In genomic region chr15:5241304-5242201, GRCm38 (mm10) we compare ENCODE assay signal across 8 mouse cellular contexts. TPM values are rescaled to one million over a fixed set of nuclear protein-coding genes. Genes with fewer than 3 reads are reported as not detected.
DNase-seq lines count a peak whose midpoint lies in the region; ATAC-seq lines count a peak whose summit lies in the region.

No protein-coding gene starts in this region.

- H3K27ac ChIP-seq in heart, embryonic 13.5 days (replicated peaks) = 0 out of 2 replicates have a peak overlapping the region, but pooled peaks have one; percentile 5
- H3K27ac ChIP-seq in midbrain, embryonic 11.5 days (ENCODE audit: low read depth, low read length) = no peak overlapping the region

- no peak for ATAC-seq in heart, embryonic 13.5 days (ENCODE audit: extremely low read depth, insufficient number of reproducible peaks, low FRiP score, low TSS enrichment)
- ATAC-seq in midbrain, embryonic 11.5 days (ENCODE audit: low FRiP score) = no peak; the same call in 1 of the 2 replicates

- H3K4me1 ChIP-seq in heart, embryonic 13.5 days = peaks cover 46% of the 10 kb centered on the region
- H3K4me1 ChIP-seq in midbrain, embryonic 11.5 days (ENCODE audit: control insufficient read depth, insufficient read depth, low read length) = peaks cover 19% of the 10 kb centered on the region

- H3K4me3 ChIP-seq in heart, embryonic 13.5 days = peak overlapping the region; percentile 75
- peak overlapping the region; percentile 48 for H3K4me3 ChIP-seq in midbrain, embryonic 11.5 days (ENCODE audit: low read depth, low read length)

- peaks cover 50% of the 10 kb centered on the region for H3K27me3 ChIP-seq in heart, embryonic 13.5 days (replicated peaks)
- peaks cover 43% of the 10 kb centered on the region for H3K27me3 ChIP-seq in midbrain, embryonic 11.5 days (ENCODE audit: control insufficient read depth, insufficient read depth, low read length)

- H3K4me2 ChIP-seq in heart, embryonic 13.5 days = peak overlapping the region; percentile 100
- H3K4me2 ChIP-seq in midbrain, embryonic 11.5 days = peak overlapping the region; percentile 92

- peak overlapping the region; percentile 75 for H3K9ac ChIP-seq in heart, embryonic 13.5 days
- H3K9ac ChIP-seq in midbrain, embryonic 11.5 days (ENCODE audit: low read length) = no peak overlapping the region

- 23% methylated on average over 12 of the region's 12 CpGs for WGBS in heart, embryonic 13.5 days
- 20% methylated on average over 12 of the region's 12 CpGs for WGBS in midbrain, embryonic 11.5 days

- H3K9me3 ChIP-seq in heart, embryonic 13.5 days = no peaks in the 10 kb centered on the region
- no peaks in the 10 kb centered on the region for H3K9me3 ChIP-seq in midbrain, embryonic 11.5 days (ENCODE audit: control insufficient read depth, low read length)

- DNase-seq in urinary bladder, postnatal 14 days (ENCODE audit: low spot score) = peak; percentile 53
- no peak for DNase-seq in urinary bladder, adult 2 months (ENCODE audit: low spot score)
- DNase-seq in embryo, embryonic 9.5 days (ENCODE audit: extremely low spot score) = peak; percentile 65
- peak; percentile 60 to 72 for DNase-seq in kidney, postnatal 4 days
- peak; percentile 94 for DNase-seq in midbrain, embryonic 11.5 days (ENCODE audit: low spot score, missing footprints)
- peak; percentile 58 to 77 for DNase-seq in thymus, adult 18-20 months
- DNase-seq in layer of hippocampus, adult 9-10 months (ENCODE audit: low spot score) = no peak

- no peaks in the 10 kb centered on the region for H3K36me3 ChIP-seq in heart, embryonic 13.5 days
- H3K36me3 ChIP-seq in midbrain, embryonic 11.5 days (ENCODE audit: control insufficient read depth, insufficient read depth, low read length) = no peaks in the 10 kb centered on the region

RNA-seq across cellular contexts. Expression of gene Ptger4, which starts 2.4 kb away (rescaled TPM):
- polyA plus RNA-seq in urinary bladder, adult 2 months (2012; rRNA removed) = 8.0 and 9.6 TPM in 2 replicates
- polyA plus RNA-seq in heart, embryonic 13.5 days (2015; fragmentation: Nextera tagmentation; extraction: Ambion mirVana) = 2.4 and 2.5 TPM in 2 replicates
- polyA plus RNA-seq in midbrain, embryonic 11.5 days (2014; fragmentation: Nextera tagmentation; extraction: Ambion mirVana) = 0.38 and 0.81 TPM in 2 replicates

RNA-seq across cellular contexts. Expression of gene Ttc33, which starts 56.2 kb away (rescaled TPM):
- 31.0 and 38.4 TPM in 2 replicates for polyA plus RNA-seq in urinary bladder, adult 2 months (2012; rRNA removed)
- polyA plus RNA-seq in heart, embryonic 13.5 days (2015; fragmentation: Nextera tagmentation; extraction: Ambion mirVana) = 29.3 and 31.6 TPM in 2 replicates
- polyA plus RNA-seq in midbrain, embryonic 11.5 days (2014; fragmentation: Nextera tagmentation; extraction: Ambion mirVana) = 53.6 and 55.0 TPM in 2 replicates

Comparison
In these comparisons a context has a peak if more than half of its experiments do, and no peak if none do; other contexts are left out.
1. DNase-seq: peak in urinary bladder, postnatal 14 days (single experiment), embryo, embryonic 9.5 days (single experiment), kidney, postnatal 4 days (2 of 2), midbrain, embryonic 11.5 days (single experiment) and thymus, adult 18-20 months (2 of 2); none in urinary bladder, adult 2 months (single experiment) and layer of hippocampus, adult 9-10 months (single experiment).